Mouse (Mus musculus) retina, adult 2 months (tissue): Measurements from ENCODE around the gene Srpk2.
"Not testable (repeated sequence)": the region's sequence is repeated elsewhere in the genome, so short reads cannot be mapped to it uniquely, and the experiment has no call there.

ENCODE experiments used
- DNase-seq: peaks from one replicate; pipeline ENCODE4 v3.0.0-alpha.2; 2012; ENCODE audit warnings: low read depth, low spot score

The Srpk2 gene

GRCm38 (mm10) chr5:23507210-23507609 is 177.2 kb downstream of the Srpk2 start:
- no peak for DNase-seq

GRCm38 (mm10) chr5:23505578-23505977 is 178.8 kb downstream of the Srpk2 start:
- no peak for DNase-seq

GRCm38 (mm10) chr5:23502317-23502937 is 182.0 kb downstream of the Srpk2 start:
- no peak for DNase-seq

GRCm38 (mm10) chr5:23501582-23502316 is 182.7 kb downstream of the Srpk2 start:
- no peak for DNase-seq

- no peak for DNase-seq
Observed at GRCm38 (mm10) chr5:23500715-23501114, 183.7 kb downstream of the Srpk2 start.

GRCm38 (mm10) chr5:23499257-23499656 is 185.2 kb downstream of the Srpk2 start:
- no peak for DNase-seq

GRCm38 (mm10) chr5:23497920-23498319 is 186.5 kb downstream of the Srpk2 start:
- no peak for DNase-seq

- DNase-seq, result no peak
Observed at GRCm38 (mm10) chr5:23496933-23497332, 187.5 kb downstream of the Srpk2 start.

- DNase-seq, result no peak
Observed at GRCm38 (mm10) chr5:23496396-23496795, 188.0 kb downstream of the Srpk2 start.

- DNase-seq, result no peak
Observed at GRCm38 (mm10) chr5:23490797-23491196, 193.6 kb downstream of the Srpk2 start.

- no peak for DNase-seq
Observed at GRCm38 (mm10) chr5:23489231-23489630, 195.2 kb downstream of the Srpk2 start.

GRCm38 (mm10) chr5:23483811-23484210 is 200.6 kb downstream of the Srpk2 start:
- DNase-seq, result no peak

GRCm38 (mm10) chr5:23473098-23473873 is 211.1 kb downstream of the Srpk2 start:
- DNase-seq, result no peak

GRCm38 (mm10) chr5:23466546-23466945 is 217.9 kb downstream of the Srpk2 start:
- DNase-seq, result no peak

GRCm38 (mm10) chr5:23464743-23465142 is 219.7 kb downstream of the Srpk2 start:
- DNase-seq, result no peak

GRCm38 (mm10) chr5:23464247-23464646 is 220.2 kb downstream of the Srpk2 start:
- DNase-seq, result no peak

GRCm38 (mm10) chr5:23461688-23462087 is 222.7 kb downstream of the Srpk2 start:
- no peak for DNase-seq

GRCm38 (mm10) chr5:23453561-23453960 is 230.9 kb downstream of the Srpk2 start:
- not testable (repeated sequence) for DNase-seq
